Mouse (Mus musculus): Measurements from ENCODE around the gene Igf2bp1. TPM values are rescaled to one million over a fixed set of nuclear protein-coding genes. Genes with fewer than 3 reads are reported as not detected.

Gene Igf2bp1
- total and polyA plus RNA-seq, 3 experiments: under 0.01 TPM; not detected in 2

DNA sequence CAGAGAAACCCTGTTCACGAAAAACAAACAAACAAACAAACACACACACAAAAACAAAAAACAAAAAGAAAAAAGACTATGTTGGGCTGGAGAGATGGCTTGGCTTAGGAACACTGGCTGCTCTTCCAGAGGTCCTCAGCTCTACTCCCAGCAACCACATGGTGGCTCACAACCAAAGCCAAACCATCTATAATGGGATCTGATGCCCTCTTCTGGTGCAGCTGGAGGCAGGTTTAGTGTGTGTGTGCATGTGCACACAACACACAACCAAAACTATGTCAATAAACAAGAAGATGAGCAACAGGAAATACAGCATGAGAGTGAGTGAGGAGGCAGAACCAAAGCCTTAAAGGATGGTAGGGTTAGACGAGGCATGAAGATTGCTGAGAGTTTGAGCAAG, 26.0 kb upstream of the Igf2bp1 start:
- Histone ChIP-seq H3K36me3 (replicated peaks in 1 of 2; ENCODE audit: control insufficient read depth in 1 of 2, insufficient read depth in 1 of 2, low read length in 1 of 2) (peaks cover 0 to 7% of the 10 kb centered on the region in 2 experiments), H3K27me3 (replicated peaks) (peaks cover under 1% of the 10 kb centered on the region), H3K4me2 (ENCODE audit: insufficient read depth, low read depth, poor library complexity, severe bottlenecking) (no peak overlapping the region), H3K4me1 (ENCODE audit: control insufficient read depth in 1 of 2, insufficient read depth in 2 of 2) (peaks cover 6 to 27% of the 10 kb centered on the region in 2 experiments; a peak in 3 of 4 replicates), H3K4me3 (replicated peaks in 1 of 3; ENCODE audit: low read depth in 2 of 3, low read length in 2 of 3, poor library complexity in 1 of 3) (no peak overlapping the region), H3K9ac (ENCODE audit: insufficient read depth, low read depth) (no peak overlapping the region), H3K79me2 (replicated peaks; ENCODE audit: control insufficient read depth, extremely low read depth, insufficient read depth, poor library complexity, severe bottlenecking) (peaks cover 20% of the 10 kb centered on the region), H3K9me3 (replicated peaks; ENCODE audit: low read length) (no peaks in the 10 kb centered on the region), H3K27ac (ENCODE audit: insufficient read depth, low read depth) (no peak overlapping the region)
- TF ChIP-seq TBP (conservative IDR thresholded peaks at IDR 0.05; ENCODE audit: low read depth, low read length) (no peak), CTCF (conservative IDR thresholded peaks at IDR 0.05 in 1 of 2, IDR thresholded peaks at IDR 0.05 in 1 of 2; ENCODE audit: low read depth in 2 of 2, low read length in 2 of 2) (peak in 1 of 2 experiments; percentile 93; a peak in 2 of 4 replicates), USF1 (IDR thresholded peaks at IDR 0.05; ENCODE audit: low read depth, low read length) (no peak), NELFE (IDR thresholded peaks at IDR 0.05; ENCODE audit: low read depth, low read length) (peak; percentile 17; the same call in 1 of the 2 replicates), SIN3A (IDR thresholded peaks at IDR 0.05; ENCODE audit: low read length) (no peak), BHLHE40 (IDR thresholded peaks at IDR 0.05; ENCODE audit: low read depth, low read length) (0 out of 2 replicates have a peak, but pooled peaks have one; percentile 17), RAD21 (IDR thresholded peaks at IDR 0.05; ENCODE audit: low read depth, low read length) (peak; percentile 36), GABPA (IDR thresholded peaks at IDR 0.05; ENCODE audit: insufficient replicate concordance, low read depth, low read length) (no peak), SMC3 (IDR thresholded peaks at IDR 0.05; ENCODE audit: low read depth, low read length) (peak; percentile 68), USF2 (conservative IDR thresholded peaks at IDR 0.05; ENCODE audit: low read depth, low read length) (no peak)
- no peak for DNase-seq (ENCODE audit: extremely low read depth)
- in situ Hi-C loops (cut with MboI; ENCODE audit: low pct_ligation_motif_present, low pct_unique_long_range_greater_than_20kb, low sequenced_read_pairs) (no loop called here), dilution Hi-C loops (cut with MboI; ENCODE audit: extremely low pct_ligation_motif_present, extremely low pct_unique_long_range_greater_than_20kb, low sequenced_read_pairs) (no loop called here)

DNA sequence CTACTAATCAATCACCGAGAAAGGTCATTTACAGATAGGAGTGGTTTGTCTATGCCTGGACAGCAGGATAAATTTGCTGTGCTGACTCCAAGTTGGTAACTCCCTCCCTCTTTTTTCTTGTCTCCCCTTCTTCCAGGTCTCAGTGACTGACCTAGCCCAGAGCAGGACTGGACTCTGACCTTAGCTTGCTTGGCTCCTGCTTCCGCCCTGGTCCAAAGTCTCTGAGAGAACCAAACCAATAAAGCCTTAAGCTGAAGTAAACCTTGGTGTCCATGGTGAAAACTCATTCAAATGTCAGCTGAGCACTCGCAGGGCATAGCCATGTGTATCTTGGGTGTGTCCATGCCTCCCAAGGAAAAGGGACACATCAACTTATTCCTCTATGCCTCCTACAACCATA, 24.8 kb upstream of the Igf2bp1 start:
- no peak for DNase-seq (ENCODE audit: extremely low read depth)
- in situ Hi-C loops (cut with MboI; ENCODE audit: low pct_ligation_motif_present, low pct_unique_long_range_greater_than_20kb, low sequenced_read_pairs): no loop called here
- dilution Hi-C loops (cut with MboI; ENCODE audit: extremely low pct_ligation_motif_present, extremely low pct_unique_long_range_greater_than_20kb, low sequenced_read_pairs): no loop called here

DNA sequence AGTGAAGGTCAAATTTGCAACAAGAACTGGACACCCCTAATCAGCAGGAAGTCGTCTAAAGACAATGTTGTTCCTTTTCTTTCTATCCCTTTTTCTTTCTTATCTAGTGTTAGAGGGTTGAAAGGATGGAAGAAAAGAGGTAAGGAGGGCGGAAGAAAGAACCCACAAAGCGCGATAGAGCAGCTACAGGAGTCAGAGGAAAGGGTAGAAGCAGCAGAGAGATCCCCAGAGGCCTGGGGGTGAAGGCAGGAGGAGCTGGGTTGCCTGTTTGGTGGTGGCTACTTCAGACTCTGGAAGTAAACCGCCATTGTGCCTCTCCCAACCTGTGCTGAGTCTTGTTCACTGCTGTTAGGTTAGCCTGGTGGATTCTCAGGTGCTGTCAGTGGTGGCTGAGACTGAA, 22.4 kb upstream of the Igf2bp1 start:
- no peak overlapping the region for H3K27ac ChIP-seq (ENCODE audit: insufficient read depth, low read depth)
- in situ Hi-C loops (cut with MboI; ENCODE audit: low pct_ligation_motif_present, low pct_unique_long_range_greater_than_20kb, low sequenced_read_pairs) (no loop called here), dilution Hi-C loops (cut with MboI; ENCODE audit: extremely low pct_ligation_motif_present, extremely low pct_unique_long_range_greater_than_20kb, low sequenced_read_pairs) (no loop called here)
- no peak overlapping the region for H3K4me2 ChIP-seq (ENCODE audit: insufficient read depth, low read depth, poor library complexity, severe bottlenecking)
- no peaks in the 10 kb centered on the region for H3K9me3 ChIP-seq (replicated peaks; ENCODE audit: low read length)
- peaks cover 4 to 7% of the 10 kb centered on the region in 2 experiments; a peak in 3 of 4 replicates for H3K4me1 ChIP-seq (ENCODE audit: control insufficient read depth in 1 of 2, insufficient read depth in 2 of 2)
- no peak overlapping the region for H3K4me3 ChIP-seq (replicated peaks in 1 of 3; ENCODE audit: low read depth in 2 of 3, low read length in 2 of 3, poor library complexity in 1 of 3)
- no peak for DNase-seq (ENCODE audit: extremely low read depth)
- TF ChIP-seq SMC3 (IDR thresholded peaks at IDR 0.05; ENCODE audit: low read depth, low read length) (no peak), USF2 (conservative IDR thresholded peaks at IDR 0.05; ENCODE audit: low read depth, low read length) (no peak), JUND (conservative IDR thresholded peaks at IDR 0.05; ENCODE audit: low read depth, low read length) (no peak), GABPA (IDR thresholded peaks at IDR 0.05; ENCODE audit: insufficient replicate concordance, low read depth, low read length) (no peak), MEF2A (IDR thresholded peaks at IDR 0.05; ENCODE audit: borderline replicate concordance, low read depth, low read length) (no peak), RAD21 (IDR thresholded peaks at IDR 0.05; ENCODE audit: low read depth, low read length) (no peak), TCF12 (IDR thresholded peaks at IDR 0.05; ENCODE audit: low read depth, low read length) (no peak), UBTF (IDR thresholded peaks at IDR 0.05; ENCODE audit: low read depth, low read length) (no peak), JUN (IDR thresholded peaks at IDR 0.05; ENCODE audit: insufficient read depth, low read depth, low read length) (no peak), ZNF384 (IDR thresholded peaks at IDR 0.05; ENCODE audit: low read depth, low read length) (no peak), MXI1 (IDR thresholded peaks at IDR 0.05; ENCODE audit: low read depth, low read length) (no peak), E2F4 (IDR thresholded peaks at IDR 0.05; ENCODE audit: insufficient replicate concordance, low read depth, low read length) (no peak), MAX (IDR thresholded peaks at IDR 0.05; ENCODE audit: low read length) (no peak)
- H3K27me3 ChIP-seq (replicated peaks): peaks cover 6% of the 10 kb centered on the region
- H3K36me3 ChIP-seq (replicated peaks in 1 of 2; ENCODE audit: control insufficient read depth in 1 of 2, insufficient read depth in 1 of 2, low read length in 1 of 2): peaks cover 0 to 1% of the 10 kb centered on the region in 2 experiments
- no peaks in the 10 kb centered on the region for H3K79me2 ChIP-seq (replicated peaks; ENCODE audit: control insufficient read depth, extremely low read depth, insufficient read depth, poor library complexity, severe bottlenecking)
- H3K9ac ChIP-seq (ENCODE audit: insufficient read depth, low read depth): no peak overlapping the region

More for the DNA sequence above, 24.8 kb upstream of the Igf2bp1 start:
- Histone ChIP-seq H3K4me2 (ENCODE audit: insufficient read depth, low read depth, poor library complexity, severe bottlenecking) (no peak overlapping the region), H3K4me1 (ENCODE audit: control insufficient read depth in 1 of 2, insufficient read depth in 2 of 2) (peaks cover 2 to 16% of the 10 kb centered on the region in 2 experiments; a peak in 2 of 4 replicates), H3K27ac (ENCODE audit: insufficient read depth, low read depth) (no peak overlapping the region), H3K9me3 (replicated peaks; ENCODE audit: low read length) (no peaks in the 10 kb centered on the region), H3K79me2 (replicated peaks; ENCODE audit: control insufficient read depth, extremely low read depth, insufficient read depth, poor library complexity, severe bottlenecking) (peaks cover 8% of the 10 kb centered on the region), H3K27me3 (replicated peaks) (peaks cover 4% of the 10 kb centered on the region), H3K36me3 (replicated peaks in 1 of 2; ENCODE audit: control insufficient read depth in 1 of 2, insufficient read depth in 1 of 2, low read length in 1 of 2) (peaks cover 0 to 1% of the 10 kb centered on the region in 2 experiments), H3K9ac (ENCODE audit: insufficient read depth, low read depth) (no peak overlapping the region), H3K4me3 (replicated peaks in 1 of 3; ENCODE audit: low read depth in 2 of 3, low read length in 2 of 3, poor library complexity in 1 of 3) (no peak overlapping the region)
- no peak for TF ChIP-seq RCOR1 (conservative IDR thresholded peaks at IDR 0.05; ENCODE audit: low read depth, low read length)
